Mouse (Mus musculus) lung, adult 2 months (tissue): Measurements from ENCODE around the gene Hpca.

Source experiments
- CTCF ChIP-seq: fragments of 200-500 bp; IDR thresholded peaks from 2 replicates; pipeline ENCODE4 v1.5.1; 2011; ENCODE audit warnings: mild to moderate bottlenecking, low read length, control low read depth; ENCODE audit not compliant: insufficient read depth
- POLR2A ChIP-seq: fragments of 200-500 bp; IDR thresholded peaks from 2 replicates; pipeline ENCODE4 v1.6.1; 2011; ENCODE audit warnings: low read depth, mild to moderate bottlenecking, control low read depth, low read length, borderline replicate concordance; ENCODE audit errors: extremely low read depth

DNA sequence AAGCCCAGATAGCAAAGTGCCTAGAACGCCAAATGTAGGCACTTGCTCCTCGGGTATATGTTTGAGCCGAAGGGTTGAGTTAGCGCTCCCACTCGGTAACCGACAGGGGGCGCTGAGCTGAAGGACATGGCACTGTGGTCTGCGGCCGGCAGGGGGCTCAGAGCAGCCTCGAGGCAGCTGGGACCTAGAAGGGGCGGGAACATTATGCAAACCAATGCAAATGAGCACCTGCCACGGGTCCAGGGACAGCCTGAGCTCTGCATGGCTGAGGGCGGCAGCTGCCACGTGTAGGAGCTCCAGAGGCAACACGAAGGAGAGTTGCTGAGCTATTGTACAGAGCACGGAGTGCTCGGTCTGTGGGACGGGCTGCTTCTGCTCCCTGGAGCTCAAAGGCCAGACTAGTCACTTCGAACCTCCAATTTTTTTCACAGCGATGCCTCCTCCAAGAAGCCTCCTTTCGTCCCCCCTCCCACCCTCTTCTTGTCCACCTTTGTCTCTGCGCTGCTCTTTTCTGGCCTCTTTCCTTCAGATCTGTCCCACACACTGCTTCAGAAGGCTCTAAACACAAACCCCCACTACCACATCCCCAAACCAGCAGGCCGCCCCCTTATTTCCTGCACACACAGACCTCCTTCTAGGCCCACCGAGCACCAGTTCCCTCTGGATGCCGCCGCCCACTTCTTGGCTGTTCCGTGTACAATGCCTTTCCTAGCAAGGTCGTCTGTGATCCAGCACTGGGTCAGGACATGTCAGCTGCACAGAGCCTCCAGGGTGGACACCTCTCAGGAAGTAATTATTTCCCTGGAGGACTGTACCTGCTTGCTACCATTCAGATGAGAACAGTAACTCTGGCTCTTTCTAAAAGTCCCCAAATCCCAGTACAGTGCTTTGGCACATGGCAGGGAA lies 8.5 kb downstream of the Hpca start:
- TF ChIP-seq CTCF (peak; percentile 61), POLR2A (no peak)
